Mouse (Mus musculus) liver, postnatal 0 days (tissue): ENCODE measurements around the gene Camk2n1.

Experiments used
- CTCF ChIP-seq: sonication (generic); IDR thresholded peaks from 2 replicates; pipeline ENCODE4 v1.5.1; 2016; ENCODE audit warnings: antibody characterized with exemption, low read depth
- EP300 ChIP-seq: IDR thresholded peaks from 2 replicates; pipeline ENCODE4 v1.6.1; 2016; ENCODE audit warnings: antibody characterized with exemption, low read depth, mild to moderate bottlenecking

DNA sequence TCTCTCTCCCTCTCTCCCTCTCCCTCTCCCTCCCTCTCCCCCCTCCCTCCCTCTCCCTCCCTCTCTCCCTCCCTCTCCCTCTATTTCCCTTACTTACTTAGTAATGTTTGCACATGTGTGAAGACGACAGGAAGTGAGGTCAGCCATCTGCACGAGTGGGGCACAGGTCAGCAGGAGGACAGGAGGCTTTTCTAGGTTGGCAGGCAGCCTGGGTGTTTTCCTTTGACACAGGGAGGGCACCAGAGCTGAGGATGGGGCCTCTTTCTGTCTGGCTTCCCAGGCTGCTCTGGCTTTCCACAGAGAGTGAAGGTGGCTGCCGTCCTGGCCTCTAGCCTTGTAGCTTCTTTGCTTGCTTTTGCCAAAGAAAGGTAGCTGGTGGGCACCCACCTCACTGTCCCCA lies 14.1 kb upstream of the Camk2n1 start:
- no peak for TF ChIP-seq CTCF
- TF ChIP-seq EP300 = no peak
